Mouse (Mus musculus) limb, embryonic 13.5 days (tissue): ENCODE measurements at regions not wholly inside any gene's neighbourhood (a gene's known extent, or its start where the extent isn't known, plus 50 kb on each side); places are given as distances from the start of the nearest gene placed in this dataset.

ENCODE experiments used
- ATAC-seq: fragments of 200-750 bp; cut with Nextera tagmentation; 2 replicates; pipeline ENCODE4 v1.8.0; 2017; ENCODE audit warnings: low read depth, moderate number of reproducible peaks, moderate TSS enrichment; ENCODE audit not compliant: low FRiP score
- H3K27ac ChIP-seq: fragments of 300-500 bp; sonication (generic); 2 replicates; pipeline ENCODE4 v1.5.1; 2015; ENCODE audit warnings: inconsistent platforms, mild to moderate bottlenecking, moderate library complexity
- H3K27me3 ChIP-seq: fragments of 300-500 bp; sonication (generic); 2 replicates; pipeline ENCODE4 v1.6.1; 2015; ENCODE audit warnings: mild to moderate bottlenecking, inconsistent platforms
- H3K36me3 ChIP-seq: fragments of 300-500 bp; sonication (generic); 2 replicates; pipeline ENCODE4 v1.6.1; 2015; ENCODE audit warnings: inconsistent platforms, mild to moderate bottlenecking, moderate library complexity
- H3K4me1 ChIP-seq: fragments of 300-500 bp; sonication (generic); 2 replicates; pipeline ENCODE4 v1.6.1; 2015; ENCODE audit warnings: inconsistent platforms
- H3K4me2 ChIP-seq: fragments of 300-500 bp; sonication (generic); replicated peaks from 2 replicates; pipeline ENCODE4 v1.6.1; 2015; ENCODE audit warnings: inconsistent platforms, mild to moderate bottlenecking, moderate library complexity
- H3K4me3 ChIP-seq: fragments of 300-500 bp; sonication (generic); 2 replicates; pipeline ENCODE4 v1.5.1; 2015; ENCODE audit warnings: moderate library complexity, mild to moderate bottlenecking, inconsistent platforms
- H3K9ac ChIP-seq: fragments of 300-500 bp; sonication (generic); 2 replicates; pipeline ENCODE4 v1.6.1; 2015; ENCODE audit warnings: mild to moderate bottlenecking, inconsistent platforms
- H3K9me3 ChIP-seq: fragments of 300-500 bp; sonication (generic); 2 replicates; pipeline ENCODE4 v1.6.1; 2016; ENCODE audit warnings: inconsistent platforms
- WGBS: fragments of 180-500 bp; shearing (Covaris S2); methylation state at CpG from one replicate; pipeline ENCODE4 v1.1.7; 2015; 5-methylcytosine and 5-hydroxymethylcytosine counted together

- no peaks in the 10 kb centered on the region for H3K27me3 ChIP-seq
- no peak overlapping the region for H3K4me2 ChIP-seq
- WGBS = 84% methylated on average over 7 of the region's 7 CpGs
- no peak overlapping the region for H3K27ac ChIP-seq
- H3K4me3 ChIP-seq = no peak overlapping the region
- H3K4me1 ChIP-seq = no peaks in the 10 kb centered on the region; the same call in 1 of the 2 replicates
- no peak for ATAC-seq
- no peak overlapping the region for H3K9ac ChIP-seq
- H3K9me3 ChIP-seq = no peaks in the 10 kb centered on the region
- H3K36me3 ChIP-seq = no peaks in the 10 kb centered on the region
Measured at GRCm38 (mm10) chr6:67186537-67187274, 51.3 kb upstream of the Serbp1 start.

DNA sequence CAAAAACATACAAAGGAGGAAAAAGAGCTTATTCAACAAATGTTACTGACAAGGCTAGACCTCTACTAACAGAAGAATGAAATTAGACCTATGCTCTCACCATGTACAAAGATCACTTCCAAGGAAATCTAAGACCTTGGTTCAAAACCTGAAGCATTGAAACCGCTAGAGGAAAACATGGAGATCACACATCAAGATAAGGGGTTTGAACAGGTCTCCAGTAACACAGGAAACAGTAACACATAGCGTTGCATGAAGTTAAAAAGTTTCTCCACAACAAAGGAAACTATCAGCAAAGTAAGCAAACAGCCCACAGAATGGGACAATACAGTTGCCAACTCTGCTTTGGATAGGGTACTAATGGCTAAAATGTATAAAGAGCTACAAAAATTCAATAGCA is 53.3 kb upstream of the Serbp1 start:
- H3K9me3 ChIP-seq = no peaks in the 10 kb centered on the region
- no peak overlapping the region for H3K4me3 ChIP-seq
- no peak for ATAC-seq
- H3K27me3 ChIP-seq = no peaks in the 10 kb centered on the region
- H3K36me3 ChIP-seq = no peaks in the 10 kb centered on the region
- no peaks in the 10 kb centered on the region; the same call in 1 of the 2 replicates for H3K4me1 ChIP-seq
- no peak overlapping the region for H3K4me2 ChIP-seq
- no peak overlapping the region for H3K9ac ChIP-seq
- H3K27ac ChIP-seq = no peak overlapping the region
- WGBS = 84% methylated on average over 2 of the region's 2 CpGs

GRCm38 (mm10) chr6:67183481-67184215 is 54.3 kb upstream of the Serbp1 start:
- 84% methylated on average over 15 of the region's 15 CpGs for whole genome bisulfite sequencing
- ATAC-seq = no peak

DNA sequence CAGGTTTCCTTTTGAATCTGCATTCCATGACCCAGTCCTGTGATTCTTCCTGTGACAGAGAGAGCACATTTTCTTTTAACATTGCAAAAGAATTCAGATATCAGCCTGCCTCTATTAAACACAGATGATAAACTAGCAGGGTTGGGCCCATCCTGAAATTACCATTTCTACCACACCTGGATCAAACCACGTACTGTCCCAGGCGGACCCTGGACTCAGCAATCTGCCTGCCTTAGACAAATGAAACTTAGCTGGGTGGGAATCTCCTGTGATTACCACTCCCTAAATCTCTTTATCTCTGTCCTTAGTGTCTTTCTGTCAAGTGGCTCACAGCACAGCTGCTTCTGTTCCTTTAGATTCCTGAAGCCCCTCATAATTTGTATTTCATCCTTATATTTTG is 55.5 kb upstream of the Serbp1 start:
- no peak for ATAC-seq
- peaks cover 4% of the 10 kb centered on the region; the same call in 1 of the 2 replicates for H3K4me1 ChIP-seq
- H3K9me3 ChIP-seq = no peaks in the 10 kb centered on the region
- H3K36me3 ChIP-seq = no peaks in the 10 kb centered on the region
- 93% methylated on average over 2 of the region's 2 CpGs for WGBS
- H3K4me3 ChIP-seq = no peak overlapping the region
- no peak overlapping the region for H3K27ac ChIP-seq
- no peak overlapping the region for H3K9ac ChIP-seq
- H3K27me3 ChIP-seq = no peaks in the 10 kb centered on the region
- H3K4me2 ChIP-seq = no peak overlapping the region

More at GRCm38 (mm10) chr6:67183481-67184215, 54.3 kb upstream of the Serbp1 start:
- H3K4me3 ChIP-seq = no peak overlapping the region
- H3K4me2 ChIP-seq = no peak overlapping the region
- no peaks in the 10 kb centered on the region for H3K27me3 ChIP-seq
- H3K36me3 ChIP-seq = no peaks in the 10 kb centered on the region
- H3K9me3 ChIP-seq = no peaks in the 10 kb centered on the region
- no peak overlapping the region for H3K27ac ChIP-seq
- no peaks in the 10 kb centered on the region; the same call in 1 of the 2 replicates for H3K4me1 ChIP-seq
- H3K9ac ChIP-seq = no peak overlapping the region

DNA sequence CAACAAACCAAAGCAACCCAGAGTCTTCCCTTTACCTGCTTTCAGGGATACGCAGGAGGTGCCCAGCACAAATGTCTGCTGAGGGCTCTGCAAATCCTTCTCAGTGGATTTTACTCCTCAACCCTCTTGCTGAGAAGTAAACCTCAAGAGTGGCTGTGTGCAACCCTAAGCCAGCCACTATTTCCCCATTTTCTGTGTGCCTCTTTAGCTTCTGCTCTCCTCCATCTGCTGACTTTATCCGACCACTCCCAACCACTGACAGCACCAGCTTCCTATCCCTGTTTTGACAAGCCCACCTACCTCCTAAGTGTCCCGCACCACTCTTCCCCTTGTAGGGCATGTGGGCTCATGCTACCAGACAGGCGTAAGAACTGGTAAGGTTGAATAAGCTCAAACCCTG is 56.5 kb upstream of the Serbp1 start:
- 0 out of 2 replicates have a peak, but pooled peaks cover 4% of the 10 kb centered on the region for H3K4me1 ChIP-seq
- H3K4me3 ChIP-seq = no peak overlapping the region
- no peak overlapping the region for H3K4me2 ChIP-seq
- no peaks in the 10 kb centered on the region for H3K9me3 ChIP-seq
- H3K27ac ChIP-seq = no peak overlapping the region
- no peaks in the 10 kb centered on the region for H3K36me3 ChIP-seq
- ATAC-seq = no peak
- no peak overlapping the region for H3K9ac ChIP-seq
- 84% methylated on average over 4 of the region's 4 CpGs for WGBS
- no peaks in the 10 kb centered on the region for H3K27me3 ChIP-seq

DNA sequence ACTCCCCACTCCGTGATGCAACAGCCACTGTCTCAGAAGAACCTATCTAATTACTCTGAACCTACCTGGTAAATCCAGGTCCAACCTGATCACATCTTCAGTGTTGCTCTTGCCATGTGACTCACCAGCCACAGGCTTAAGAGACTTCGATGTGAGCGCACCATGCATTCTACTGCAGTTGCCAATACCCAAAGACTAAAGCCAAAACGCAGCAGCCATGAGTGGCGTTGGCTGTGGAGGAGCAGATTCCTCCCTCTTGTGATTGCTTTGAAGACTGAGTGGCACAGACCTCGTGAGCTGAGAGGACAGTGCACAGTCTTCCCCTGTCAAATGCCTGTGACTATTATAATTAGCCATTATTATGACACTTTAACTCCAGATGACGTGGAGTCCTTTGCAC is 58.6 kb upstream of the Serbp1 start:
- Histone ChIP-seq H3K9ac (no peak overlapping the region), H3K27me3 (no peaks in the 10 kb centered on the region), H3K4me1 (0 out of 2 replicates have a peak, but pooled peaks cover 4% of the 10 kb centered on the region), H3K4me3 (no peak overlapping the region), H3K36me3 (no peaks in the 10 kb centered on the region), H3K4me2 (no peak overlapping the region), H3K27ac (no peak overlapping the region), H3K9me3 (no peaks in the 10 kb centered on the region)
- no peak for ATAC-seq
- 77% methylated on average over 7 of the region's 7 CpGs for WGBS

- H3K9me3 ChIP-seq = no peaks in the 10 kb centered on the region
- no peak overlapping the region for H3K4me2 ChIP-seq
- no peaks in the 10 kb centered on the region for H3K27me3 ChIP-seq
- no peaks in the 10 kb centered on the region for H3K36me3 ChIP-seq
- no peak overlapping the region for H3K27ac ChIP-seq
- WGBS = 81% methylated on average over 4 of the region's 4 CpGs
- no peak overlapping the region for H3K4me3 ChIP-seq
- 0 out of 2 replicates have a peak, but pooled peaks cover 4% of the 10 kb centered on the region for H3K4me1 ChIP-seq
- H3K9ac ChIP-seq = no peak overlapping the region
- no peak for ATAC-seq
Measured at GRCm38 (mm10) chr6:67178531-67178930, 59.4 kb upstream of the Serbp1 start.

DNA sequence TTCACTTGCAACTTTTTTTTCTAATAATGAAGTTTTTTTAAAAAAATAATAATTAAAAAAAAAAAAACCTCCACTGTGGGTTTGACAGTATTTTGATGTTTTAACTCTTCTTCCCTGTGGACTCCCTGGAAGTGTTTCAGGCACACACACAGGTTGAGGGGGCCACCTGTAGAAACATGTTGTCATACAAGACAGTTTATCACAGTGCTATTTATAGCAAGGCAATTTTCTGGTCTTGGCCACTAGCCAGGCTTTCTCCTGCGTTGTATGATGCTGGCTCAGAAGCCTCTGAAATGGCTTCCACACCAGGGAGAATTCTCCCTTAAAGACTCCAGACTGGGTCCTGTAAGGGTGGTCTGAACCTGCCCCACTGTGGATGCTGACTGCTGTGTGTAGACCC is 59.9 kb upstream of the Serbp1 start:
- WGBS = 5% methylated on average over 1 of the region's 1 CpGs
- H3K9me3 ChIP-seq = no peaks in the 10 kb centered on the region
- no peak overlapping the region for H3K9ac ChIP-seq
- no peaks in the 10 kb centered on the region for H3K27me3 ChIP-seq
- 0 out of 2 replicates have a peak, but pooled peaks cover 4% of the 10 kb centered on the region for H3K4me1 ChIP-seq
- H3K4me3 ChIP-seq = no peak overlapping the region
- H3K27ac ChIP-seq = no peak overlapping the region
- no peak overlapping the region for H3K4me2 ChIP-seq
- no peaks in the 10 kb centered on the region for H3K36me3 ChIP-seq
- ATAC-seq = 0 out of 2 replicates have a peak, but pooled peaks have one; percentile 44

- Histone ChIP-seq H3K9ac (no peak overlapping the region), H3K27me3 (no peaks in the 10 kb centered on the region)
- WGBS = 78% methylated on average over 5 of the region's 5 CpGs
Measured at GRCm38 (mm10) chr6:67170674-67170946, 67.4 kb upstream of the Serbp1 start.

DNA sequence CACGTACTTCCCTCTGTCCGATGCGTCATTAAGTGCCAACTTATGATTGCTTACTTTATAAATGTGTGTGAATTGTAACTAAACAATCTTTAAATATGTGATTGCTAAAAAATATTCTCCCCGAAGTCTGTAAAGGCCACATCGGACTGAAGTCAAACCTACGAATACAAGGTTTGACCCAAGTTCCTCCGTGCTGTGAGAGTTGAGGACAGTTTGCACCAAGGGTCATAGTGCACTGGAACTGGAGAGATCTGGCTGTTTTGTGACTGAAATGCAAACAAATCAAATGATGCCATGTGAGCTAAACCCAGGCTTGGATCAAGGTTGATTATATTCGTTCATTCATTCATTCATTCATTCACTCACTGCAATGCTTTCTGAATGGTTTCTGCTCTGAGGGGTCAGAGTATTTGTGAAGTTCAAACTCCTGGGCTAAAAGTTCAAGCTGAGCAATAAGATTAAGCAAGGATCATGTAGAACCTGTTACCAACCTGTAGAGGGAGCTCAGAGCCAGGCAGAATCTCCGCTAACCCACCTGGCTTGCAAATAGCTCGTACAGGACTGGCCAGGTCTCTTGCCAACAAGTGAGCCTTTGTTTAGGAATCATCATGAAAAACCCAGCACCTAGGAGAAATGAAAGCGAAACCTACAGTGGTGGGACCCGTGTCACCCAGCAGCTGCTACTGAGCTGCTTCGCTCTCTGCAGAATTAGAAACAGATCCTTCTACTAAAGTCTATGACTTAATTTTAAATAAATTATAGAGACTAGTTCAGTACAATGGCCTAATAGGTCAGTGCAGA is 67.9 kb upstream of the Serbp1 start:
- peak; percentile 82 for ATAC-seq
- Histone ChIP-seq H3K4me1 (peaks cover 4% of the 10 kb centered on the region; the same call in 1 of the 2 replicates), H3K4me2 (peak overlapping the region; percentile 52), H3K9me3 (no peaks in the 10 kb centered on the region), H3K9ac (no peak overlapping the region), H3K4me3 (peak overlapping the region; percentile 28), H3K27me3 (no peaks in the 10 kb centered on the region), H3K36me3 (no peaks in the 10 kb centered on the region), H3K27ac (peak overlapping the region; percentile 72)
- 44% methylated on average over 13 of the region's 13 CpGs for WGBS

More at GRCm38 (mm10) chr6:67170674-67170946, 67.4 kb upstream of the Serbp1 start:
- peak overlapping the region; percentile 72 for H3K27ac ChIP-seq
- peaks cover 4% of the 10 kb centered on the region; the same call in 1 of the 2 replicates for H3K4me1 ChIP-seq
- ATAC-seq = no peak
- peak overlapping the region; percentile 52 for H3K4me2 ChIP-seq
- no peaks in the 10 kb centered on the region for H3K9me3 ChIP-seq
- no peaks in the 10 kb centered on the region for H3K36me3 ChIP-seq
- H3K4me3 ChIP-seq = peak overlapping the region; percentile 28

DNA sequence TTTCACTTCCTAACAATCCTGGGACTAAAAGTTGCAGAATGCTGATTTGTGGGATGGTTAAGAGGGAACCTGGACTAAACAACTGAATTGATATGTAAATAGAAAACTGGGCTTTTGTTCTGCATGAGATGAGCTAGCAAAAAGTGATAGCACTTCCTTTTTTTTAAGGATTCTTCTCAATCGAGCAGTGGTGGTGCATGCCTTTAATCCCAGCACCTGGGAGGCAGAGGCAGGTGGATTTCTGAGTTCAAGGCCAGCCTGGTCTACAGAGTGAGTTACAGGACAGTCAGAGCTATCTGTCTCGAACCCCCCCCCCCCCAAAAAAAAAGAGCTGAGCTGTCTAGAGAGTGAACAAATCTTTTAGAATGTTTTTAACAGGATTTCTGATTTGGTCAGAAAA is 69.2 kb upstream of the Serbp1 start:
- WGBS = 31% methylated on average over 2 of the region's 2 CpGs
- H3K4me2 ChIP-seq = peak overlapping the region; percentile 58
- ATAC-seq = 0 out of 2 replicates have a peak, but pooled peaks have one; percentile 5
- no peak overlapping the region for H3K27ac ChIP-seq
- peaks cover 4% of the 10 kb centered on the region; the same call in 1 of the 2 replicates for H3K4me1 ChIP-seq
- H3K9ac ChIP-seq = peak overlapping the region; percentile 46; the same call in 1 of the 2 replicates
- H3K9me3 ChIP-seq = no peaks in the 10 kb centered on the region
- no peaks in the 10 kb centered on the region for H3K36me3 ChIP-seq
- peak overlapping the region; percentile 40 for H3K4me3 ChIP-seq
- H3K27me3 ChIP-seq = no peaks in the 10 kb centered on the region
